Mouse (Mus musculus) heart, adult 8-10 months (tissue): ENCODE data around the gene Plxnb3. TPM values are rescaled to one million over a fixed set of nuclear protein-coding genes. Genes with fewer than 3 reads are reported as not detected.
A peak's percentile ranks its signal among the peaks of the same experiment; 100 is the strongest.

Experiments
- DNase-seq: peaks from one replicate; pipeline ENCODE4 v3.0.0; 2022; ENCODE audit warnings: low spot score
- total RNA-seq, 4 experiments: library from RNA; stranded (reverse); gene quantifications; 2 replicates each; pipeline ENCODE4 v1.2.4; 2022

Gene Plxnb3
- total RNA-seq, 4 experiments from 2014 or later: 1.6 to 1.9 (median 1.7) TPM

DNA sequence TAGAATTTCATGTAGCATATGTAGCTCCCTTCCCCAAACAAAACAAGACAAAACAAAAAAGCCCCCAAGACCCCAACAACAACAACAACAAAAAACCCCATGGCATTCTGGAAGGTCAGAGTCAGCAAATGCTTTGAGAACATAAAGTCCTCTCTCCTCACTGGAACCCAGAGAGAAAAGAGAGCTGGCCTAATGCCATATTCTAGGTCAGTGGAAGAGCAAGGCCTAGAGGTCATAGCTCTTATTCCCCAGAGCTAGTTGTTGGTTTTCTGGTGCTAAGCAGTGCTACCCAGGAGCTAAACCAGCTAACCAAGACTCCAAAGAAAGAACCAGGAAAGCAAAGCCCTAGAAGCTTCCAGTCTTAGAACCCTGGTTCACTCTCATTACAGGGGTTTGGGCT lies 28.8 kb downstream of the Plxnb3 start:
- DNase-seq: no peak

- DNase-seq: peak; percentile 95
Measured at GRCm38 (mm10) chrX:73786364-73787224, 29.7 kb downstream of the Plxnb3 start, which contains the start of the genes Idh3g and Ssr4. TSS of gene Idh3g (minus strand) at chrX:73786897. TSS of gene Ssr4 (plus strand) at chrX:73787028.

- no peak for DNase-seq
Measured at GRCm38 (mm10) chrX:73787225-73787558, 30.3 kb downstream of the Plxnb3 start.

DNA sequence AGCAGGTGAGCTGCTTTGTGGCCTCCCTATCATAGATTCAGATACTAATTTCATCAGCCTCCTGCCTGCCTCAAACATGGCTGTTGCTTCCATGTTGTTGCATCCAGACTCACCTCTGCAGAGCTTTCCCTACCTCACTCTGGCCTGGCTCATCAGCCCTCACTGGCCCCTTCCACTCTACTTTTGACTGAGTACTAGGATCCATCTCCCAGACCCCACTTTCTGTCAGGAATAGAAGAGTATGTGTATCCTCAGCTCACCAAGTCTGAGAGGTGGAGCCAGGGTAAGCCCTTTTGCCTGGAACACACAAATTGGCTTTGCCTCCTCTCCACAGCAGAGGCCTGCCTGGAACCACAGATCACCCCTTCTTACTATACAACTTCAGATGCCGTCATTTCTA lies 31.6 kb downstream of the Plxnb3 start:
- no peak for DNase-seq

GRCm38 (mm10) chrX:73793039-73793438 lies 36.1 kb downstream of the Plxnb3 start:
- no peak for DNase-seq

DNA sequence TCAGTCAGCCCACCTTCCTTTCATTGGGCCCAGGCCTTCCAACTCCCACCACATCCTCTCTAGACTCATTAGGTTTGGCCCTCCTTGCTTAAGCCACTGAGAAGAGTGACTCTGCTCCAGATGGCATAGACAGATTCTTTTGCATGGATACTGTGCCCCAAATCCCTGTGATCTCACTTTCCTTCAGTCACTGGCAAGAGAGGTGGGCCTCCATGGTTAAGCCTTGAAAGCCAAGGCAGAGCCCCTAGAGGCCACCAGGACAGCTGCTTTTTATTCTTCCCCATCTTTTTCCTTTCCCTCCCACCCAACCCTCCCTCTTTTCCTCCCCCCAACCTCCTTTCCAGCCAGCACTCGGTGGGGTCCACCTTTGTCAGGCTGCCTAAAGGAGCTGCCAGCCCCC lies 36.6 kb downstream of the Plxnb3 start:
- DNase-seq: no peak

- no peak for DNase-seq
Measured at GRCm38 (mm10) chrX:73797511-73797910, 40.6 kb downstream of the Plxnb3 start.

DNA sequence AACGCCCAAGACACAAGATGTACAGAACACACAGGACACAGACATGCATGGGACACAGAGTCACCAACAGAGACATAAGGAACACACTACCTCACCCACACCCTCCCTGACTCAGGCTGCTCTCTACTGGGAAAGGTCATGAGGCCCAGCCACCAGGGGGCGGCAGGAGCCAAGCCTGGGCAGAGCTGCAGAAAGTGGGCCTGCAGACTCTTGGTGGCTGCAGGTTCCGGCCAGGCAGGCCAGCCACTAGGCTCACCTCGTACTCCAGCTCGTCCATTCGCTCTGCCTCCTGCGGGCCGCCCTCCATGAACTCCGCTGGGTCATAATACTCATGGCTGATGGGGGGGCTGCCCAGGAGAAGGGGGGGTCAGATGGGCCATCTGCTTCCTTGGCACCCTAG lies 41.6 kb downstream of the Plxnb3 start:
- no peak for DNase-seq

DNA sequence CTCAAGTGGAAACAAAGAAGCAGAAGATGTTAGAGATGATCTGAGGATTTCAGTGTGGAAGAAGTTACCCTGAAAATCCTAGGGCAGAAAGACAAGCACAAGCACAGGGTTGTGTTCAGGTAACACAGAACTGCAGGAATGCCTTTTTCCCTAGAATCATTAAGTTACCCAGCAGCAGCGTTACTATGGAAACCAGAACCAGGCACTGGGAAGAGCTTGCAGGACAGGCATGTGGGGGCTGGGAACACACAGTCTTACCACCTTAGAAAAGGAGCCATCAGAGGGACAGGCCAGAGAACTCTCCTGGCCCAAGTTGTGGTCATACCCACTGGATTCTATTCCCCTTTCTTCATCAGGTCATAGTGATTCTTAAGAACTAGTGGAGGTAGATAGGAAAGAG lies 48.9 kb downstream of the Plxnb3 start:
- DNase-seq: no peak

DNA sequence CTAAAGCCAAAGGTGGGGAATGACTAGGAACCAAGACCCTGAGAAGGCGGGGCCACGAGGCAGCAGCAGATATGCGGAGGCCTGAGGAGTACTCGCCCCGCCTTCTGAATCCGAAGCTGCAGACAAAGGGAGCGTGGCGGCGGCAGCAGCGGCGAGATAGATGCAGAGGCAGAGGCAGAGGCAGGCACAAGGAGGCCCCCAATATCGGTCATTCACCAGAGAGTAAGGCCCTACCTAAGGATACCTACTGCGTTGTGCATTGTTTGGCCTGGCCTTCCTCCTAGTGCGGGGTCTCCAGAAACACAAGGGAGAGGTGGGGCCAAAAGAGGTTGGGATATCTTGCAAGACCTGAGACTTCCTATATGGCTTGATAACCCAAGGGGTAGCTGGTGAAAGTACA lies 58.2 kb downstream of the Plxnb3 start:
- no peak for DNase-seq

- DNase-seq: no peak
Measured at GRCm38 (mm10) chrX:73816596-73817314, 59.9 kb downstream of the Plxnb3 start.

Other genes starting within 250 kb of the Plxnb3 start
- gene Dusp9, start 117.7 kb upstream of the Plxnb3 start, total RNA-seq: under 1 TPM in 1 of 4 experiments, not detected in 3; 0.19 TPM
- gene Pnck, start 97.0 kb upstream of the Plxnb3 start, total RNA-seq: 1 to 10 TPM; 5.2 to 9.5 (median 8.1) TPM
- gene Slc6a8, start 83.9 kb upstream of the Plxnb3 start, total RNA-seq: 100 to 1,000 TPM; 157 to 195 (median 180) TPM
- 10 to 100 TPM; 65.8 to 86.6 (median 78.8) TPM for gene Bcap31, start 40.9 kb upstream of the Plxnb3 start, total RNA-seq
- gene Abcd1, start 40.5 kb upstream of the Plxnb3 start, total RNA-seq: 10 to 100 TPM; 26.6 to 29.7 (median 28.2) TPM
- gene Srpk3, start 17.3 kb downstream of the Plxnb3 start, total RNA-seq: 10 to 100 TPM; 23.9 to 31.6 (median 30.8) TPM
- 100 to 1,000 TPM; 702 to 775 (median 723) TPM for gene Idh3g, start 29.8 kb downstream of the Plxnb3 start, total RNA-seq
- gene Ssr4, start 29.9 kb downstream of the Plxnb3 start, total RNA-seq: 10 to 100 TPM; 75.9 to 94.2 (median 84.8) TPM
- 1 to 10 TPM; 1.2 to 1.7 (median 1.6) TPM for gene Pdzd4, start 67.9 kb downstream of the Plxnb3 start, total RNA-seq
- gene Avpr2, start 135.0 kb downstream of the Plxnb3 start, total RNA-seq: not detected
- 1 to 10 TPM; 3.3 to 5.3 (median 4.2) TPM for gene L1cam, start 139.0 kb downstream of the Plxnb3 start, total RNA-seq
- gene Arhgap4, start 164.8 kb downstream of the Plxnb3 start, total RNA-seq: 1 to 10 TPM in 2 of 4 experiments, under 1 TPM in 2; 0.47 to 2.9 (median 1.3) TPM
- 10 to 100 TPM; 46.4 to 59.7 (median 56.5) TPM for gene Naa10, start 164.9 kb downstream of the Plxnb3 start, total RNA-seq
- gene Renbp, start 173.8 kb downstream of the Plxnb3 start, total RNA-seq: 1 to 10 TPM; 4.9 to 7.5 (median 6.1) TPM
- 10 to 100 TPM; 36.7 to 39.7 (median 39.7) TPM for gene Hcfc1, start 209.3 kb downstream of the Plxnb3 start, total RNA-seq